Mouse (Mus musculus) limb, embryonic 12.5 days (tissue): Measurements from ENCODE around the gene Mdh2. TPM values are rescaled to one million over a fixed set of nuclear protein-coding genes. Genes with fewer than 3 reads are reported as not detected.

ENCODE experiments used
- ATAC-seq: fragments of 200-750 bp; cut with Nextera tagmentation; 2 replicates; pipeline ENCODE4 v1.8.0; 2017; ENCODE audit warnings: low read depth, moderate TSS enrichment; ENCODE audit not compliant: insufficient number of reproducible peaks, insufficient read depth, low FRiP score, low TSS enrichment
- H3K27ac ChIP-seq: fragments of 300-500 bp; sonication (generic); 2 replicates; pipeline ENCODE4 v1.5.1; 2016; ENCODE audit warnings: mild to moderate bottlenecking, moderate library complexity
- H3K27me3 ChIP-seq: fragments of 300-500 bp; sonication (generic); 2 replicates; pipeline ENCODE4 v1.6.1; 2016; ENCODE audit warnings: mild to moderate bottlenecking, moderate library complexity
- H3K36me3 ChIP-seq: fragments of 300-500 bp; sonication (generic); 2 replicates; pipeline ENCODE4 v1.6.1; 2016; ENCODE audit warnings: mild to moderate bottlenecking, moderate library complexity
- H3K4me1 ChIP-seq: fragments of 300-500 bp; sonication (generic); replicated peaks from 2 replicates; pipeline ENCODE4 v1.6.1; 2016
- H3K4me2 ChIP-seq: fragments of 300-500 bp; sonication (generic); 2 replicates; pipeline ENCODE4 v1.6.1; 2016; ENCODE audit warnings: mild to moderate bottlenecking, moderate library complexity
- H3K4me3 ChIP-seq: fragments of 300-500 bp; sonication (generic); replicated peaks from 2 replicates; pipeline ENCODE4 v1.5.1; 2016; ENCODE audit warnings: mild to moderate bottlenecking
- H3K9ac ChIP-seq: fragments of 300-500 bp; sonication (generic); replicated peaks from 2 replicates; pipeline ENCODE4 v1.6.1; 2016; ENCODE audit warnings: mild to moderate bottlenecking, moderate library complexity
- H3K9me3 ChIP-seq: fragments of 300-500 bp; sonication (generic); 2 replicates; pipeline ENCODE4 v1.6.1; 2016; ENCODE audit warnings: mild to moderate bottlenecking, moderate library complexity
- WGBS: fragments of 180-500 bp; shearing (Covaris S2); methylation state at CpG from one replicate; pipeline ENCODE4 v1.1.7; 2016; 5-methylcytosine and 5-hydroxymethylcytosine counted together
- microRNA-seq: library from miRNA; unstranded; fragments of <30 nt; microRNA quantifications from one replicate; pipeline ENCODE4, GENCODE M21; 2017
- polyA plus RNA-seq: library from polyadenylated mRNA; unstranded; fragments of >200 nt; fragmentation: Nextera tagmentation; extraction: Ambion mirVana; gene quantifications from 2 replicates; pipeline ENCODE4 v1.2.1, GENCODE M21; 2016

Gene Mdh2
- polyA plus RNA-seq, 1 experiment from 2014 or later = 499 TPM

DNA sequence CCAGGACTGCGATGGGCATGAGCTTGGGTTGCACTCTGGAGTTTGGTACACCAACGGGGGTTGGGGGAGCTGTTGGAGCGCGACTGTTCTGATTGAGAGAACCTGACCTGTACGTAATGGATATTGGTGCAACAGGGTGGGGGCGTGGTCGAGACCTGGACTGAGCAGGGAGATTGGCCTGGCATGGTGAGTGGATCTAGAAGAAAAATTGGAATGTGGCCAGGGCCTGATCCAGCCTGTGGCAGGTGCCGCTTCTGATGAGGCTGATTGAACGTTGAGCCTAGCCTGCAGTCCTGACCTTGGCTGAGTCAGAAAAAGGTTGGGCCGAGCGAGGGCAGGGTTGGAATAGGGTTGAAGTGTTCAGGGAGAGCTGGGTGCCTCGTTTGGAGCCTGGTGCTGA is 57.7 kb downstream of the Mdh2 start:
- no peak for ATAC-seq
- H3K27ac ChIP-seq = no peak overlapping the region
- H3K4me2 ChIP-seq = peak overlapping the region; percentile 93; the same call in 1 of the 2 replicates
- no peak overlapping the region for H3K4me3 ChIP-seq
- 20% methylated on average over 12 of the region's 12 CpGs for WGBS
- no peaks in the 10 kb centered on the region for H3K9me3 ChIP-seq
- no peak overlapping the region for H3K9ac ChIP-seq
- H3K27me3 ChIP-seq = peaks cover 33% of the 10 kb centered on the region
- no peaks in the 10 kb centered on the region for H3K36me3 ChIP-seq
- H3K4me1 ChIP-seq = peaks cover 16% of the 10 kb centered on the region

Small RNA genes within 50 kb of the gene (microRNA-seq; reads per million reads assigned to microRNA genes)
- gene Gm23268 (not detected), gene Mir7034 (not detected)

Other genes with a start within 250 kb of the Mdh2 start
- 50.7 and 54.8 TPM in 2 replicates for gene Hip1, start 233.4 kb upstream of the Mdh2 start, polyA plus RNA-seq
- not detected in 2 replicates for gene Ccl26, start 214.9 kb upstream of the Mdh2 start, polyA plus RNA-seq
- gene Ccl24, start 205.4 kb upstream of the Mdh2 start, polyA plus RNA-seq = 0.31 and 0.68 TPM in 2 replicates
- 47.7 and 52.2 TPM in 2 replicates for gene Rhbdd2, start 145.9 kb upstream of the Mdh2 start, polyA plus RNA-seq
- 114 and 120 TPM in 2 replicates for gene Por, start 108.4 kb upstream of the Mdh2 start, polyA plus RNA-seq
- 47.9 and 52.5 TPM in 2 replicates for gene Tmem120a, start 34.0 kb upstream of the Mdh2 start, polyA plus RNA-seq
- 0.17 TPM in 1 of 2 replicates, not detected in the other for gene Styxl1, start 95 bp upstream of the Mdh2 start, polyA plus RNA-seq
- gene Srrm3, start 28.4 kb downstream of the Mdh2 start, polyA plus RNA-seq = 0.13 and 0.43 TPM in 2 replicates
- gene Hspb1, start 109.4 kb downstream of the Mdh2 start, polyA plus RNA-seq = 59.6 and 66.8 TPM in 2 replicates
- 180 and 182 TPM in 2 replicates for gene Ywhag, start 156.1 kb downstream of the Mdh2 start, polyA plus RNA-seq
- 4.8 and 5.6 TPM in 2 replicates for gene Ssc4d, start 196.1 kb downstream of the Mdh2 start, polyA plus RNA-seq
- gene Zp3, start 201.6 kb downstream of the Mdh2 start, polyA plus RNA-seq = not detected in 2 replicates
- gene Dtx2, start 216.3 kb downstream of the Mdh2 start, polyA plus RNA-seq = 39.2 and 40.4 TPM in 2 replicates